Mouse (Mus musculus): ENCODE data around the gene Snx3.

The Snx3 gene

GRCm38 (mm10) chr10:42504096-42504710 is 2.4 kb downstream of the Snx3 start:
- in situ Hi-C loops (cut with MboI, MseI), result no loop called here

- in situ Hi-C loops (cut with MboI, MseI), result no loop called here
Observed at GRCm38 (mm10) chr10:42510141-42510540, 8.3 kb downstream of the Snx3 start.

- in situ Hi-C loops (cut with MboI, MseI), result no loop called here
Observed at GRCm38 (mm10) chr10:42511184-42512135, 9.6 kb downstream of the Snx3 start.

GRCm38 (mm10) chr10:42514125-42514524 is 12.3 kb downstream of the Snx3 start:
- in situ Hi-C loops (cut with MboI, MseI), result no loop called here

- in situ Hi-C loops (cut with MboI, MseI), result no loop called here
Observed at GRCm38 (mm10) chr10:42518363-42518762, 16.5 kb downstream of the Snx3 start.

- in situ Hi-C loops (cut with MboI, MseI), result no loop called here
Observed at GRCm38 (mm10) chr10:42521315-42521981, 19.6 kb downstream of the Snx3 start.

- in situ Hi-C loops (cut with MboI, MseI), result no loop called here
Observed at GRCm38 (mm10) chr10:42522912-42523311, 21.1 kb downstream of the Snx3 start.

- in situ Hi-C loops (cut with MboI, MseI), result no loop called here
Observed at GRCm38 (mm10) chr10:42523556-42524162, 21.8 kb downstream of the Snx3 start.

- in situ Hi-C loops (cut with MboI, MseI), result no loop called here
Observed at GRCm38 (mm10) chr10:42525682-42526081, 23.9 kb downstream of the Snx3 start.

GRCm38 (mm10) chr10:42533836-42534453 is 32.1 kb downstream of the Snx3 start:
- in situ Hi-C loops (cut with MboI, MseI), result no loop called here

- in situ Hi-C loops (cut with MboI, MseI), result no loop called here
Observed at GRCm38 (mm10) chr10:42537571-42538316, 35.9 kb downstream of the Snx3 start.

GRCm38 (mm10) chr10:42545707-42546503 is 44.1 kb downstream of the Snx3 start:
- in situ Hi-C loops (cut with MboI, MseI), result no loop called here

GRCm38 (mm10) chr10:42546507-42546906 is 44.7 kb downstream of the Snx3 start:
- in situ Hi-C loops (cut with MboI, MseI), result no loop called here

- in situ Hi-C loops (cut with MboI, MseI), result no loop called here
Observed at GRCm38 (mm10) chr10:42559581-42560200, 57.9 kb downstream of the Snx3 start.

GRCm38 (mm10) chr10:42562272-42562671 is 60.4 kb downstream of the Snx3 start:
- in situ Hi-C loops (cut with MboI, MseI), result no loop called here

- in situ Hi-C loops (cut with MboI, MseI), result no loop called here
Observed at GRCm38 (mm10) chr10:42572567-42572966, 70.7 kb downstream of the Snx3 start.

- in situ Hi-C loops (cut with MboI, MseI), result no loop called here
Observed at GRCm38 (mm10) chr10:42572971-42573370, 71.1 kb downstream of the Snx3 start.

- in situ Hi-C loops (cut with MboI, MseI), result no loop called here
Observed at GRCm38 (mm10) chr10:42574639-42575038, 72.8 kb downstream of the Snx3 start.

GRCm38 (mm10) chr10:42577525-42578280 is 75.9 kb downstream of the Snx3 start:
- in situ Hi-C loops (cut with MboI, MseI), result no loop called here
